Mouse (Mus musculus): ENCODE results near the gene Myo1h.

GRCm38 (mm10) chr5:114323791-114324507 lies 35.0 kb downstream of the Myo1h start:
- no peak for TF ChIP-seq POLR2A (IDR thresholded peaks at IDR 0.05; ENCODE audit: low read depth, low read length)
- no peak; the same call in 1 of the 2 replicates for TF ChIP-seq CTCF (conservative IDR thresholded peaks at IDR 0.05; ENCODE audit: insufficient read depth, insufficient read length, low read depth, low read length)
